Mouse (Mus musculus) left cerebral cortex, adult 11 months (tissue): ENCODE results near the gene Mlh1.

Experiments used
- DNase-seq: peaks from one replicate; pipeline ENCODE4 v3.0.0; 2022; ENCODE audit warnings: low spot score

The Mlh1 gene

GRCm38 (mm10) chr9:111213501-111213900, 58.1 kb downstream of the Mlh1 start:
- no peak for DNase-seq

- DNase-seq = no peak
Measured at GRCm38 (mm10) chr9:111211122-111212041, 60.2 kb downstream of the Mlh1 start.

- no peak for DNase-seq
Measured at GRCm38 (mm10) chr9:111210412-111210811, 61.2 kb downstream of the Mlh1 start.

- no peak for DNase-seq
Measured at GRCm38 (mm10) chr9:111209158-111209699, 62.4 kb downstream of the Mlh1 start.

GRCm38 (mm10) chr9:111208185-111208584, 63.4 kb downstream of the Mlh1 start:
- DNase-seq = no peak

GRCm38 (mm10) chr9:111207683-111208082, 63.9 kb downstream of the Mlh1 start:
- no peak for DNase-seq

- DNase-seq = peak; percentile 24
Measured at GRCm38 (mm10) chr9:111204601-111205375, 66.8 kb downstream of the Mlh1 start.

GRCm38 (mm10) chr9:111200208-111200607, 71.4 kb downstream of the Mlh1 start:
- DNase-seq = no peak

- no peak for DNase-seq
Measured at GRCm38 (mm10) chr9:111198332-111198731, 73.3 kb downstream of the Mlh1 start.

GRCm38 (mm10) chr9:111197712-111198111, 73.9 kb downstream of the Mlh1 start:
- no peak for DNase-seq

- DNase-seq = no peak
Measured at GRCm38 (mm10) chr9:111197116-111197515, 74.5 kb downstream of the Mlh1 start.

- DNase-seq = no peak
Measured at GRCm38 (mm10) chr9:111193211-111193610, 78.4 kb downstream of the Mlh1 start.

- DNase-seq = no peak
Measured at GRCm38 (mm10) chr9:111188731-111189130, 82.9 kb downstream of the Mlh1 start.

GRCm38 (mm10) chr9:111186861-111187260, 84.7 kb downstream of the Mlh1 start:
- DNase-seq = no peak

- no peak for DNase-seq
Measured at GRCm38 (mm10) chr9:111184929-111185328, 86.7 kb downstream of the Mlh1 start.

GRCm38 (mm10) chr9:111182176-111182575, 89.4 kb downstream of the Mlh1 start:
- no peak for DNase-seq

- no peak for DNase-seq
Measured at GRCm38 (mm10) chr9:111178971-111179370, 92.6 kb downstream of the Mlh1 start.
